Mouse (Mus musculus): ENCODE data around the gene Kcnn4. TPM values are rescaled to one million over a fixed set of nuclear protein-coding genes. Genes with fewer than 3 reads are reported as not detected.

The Kcnn4 gene
- polyA plus RNA-seq, 1 experiment = 50.6 TPM

DNA sequence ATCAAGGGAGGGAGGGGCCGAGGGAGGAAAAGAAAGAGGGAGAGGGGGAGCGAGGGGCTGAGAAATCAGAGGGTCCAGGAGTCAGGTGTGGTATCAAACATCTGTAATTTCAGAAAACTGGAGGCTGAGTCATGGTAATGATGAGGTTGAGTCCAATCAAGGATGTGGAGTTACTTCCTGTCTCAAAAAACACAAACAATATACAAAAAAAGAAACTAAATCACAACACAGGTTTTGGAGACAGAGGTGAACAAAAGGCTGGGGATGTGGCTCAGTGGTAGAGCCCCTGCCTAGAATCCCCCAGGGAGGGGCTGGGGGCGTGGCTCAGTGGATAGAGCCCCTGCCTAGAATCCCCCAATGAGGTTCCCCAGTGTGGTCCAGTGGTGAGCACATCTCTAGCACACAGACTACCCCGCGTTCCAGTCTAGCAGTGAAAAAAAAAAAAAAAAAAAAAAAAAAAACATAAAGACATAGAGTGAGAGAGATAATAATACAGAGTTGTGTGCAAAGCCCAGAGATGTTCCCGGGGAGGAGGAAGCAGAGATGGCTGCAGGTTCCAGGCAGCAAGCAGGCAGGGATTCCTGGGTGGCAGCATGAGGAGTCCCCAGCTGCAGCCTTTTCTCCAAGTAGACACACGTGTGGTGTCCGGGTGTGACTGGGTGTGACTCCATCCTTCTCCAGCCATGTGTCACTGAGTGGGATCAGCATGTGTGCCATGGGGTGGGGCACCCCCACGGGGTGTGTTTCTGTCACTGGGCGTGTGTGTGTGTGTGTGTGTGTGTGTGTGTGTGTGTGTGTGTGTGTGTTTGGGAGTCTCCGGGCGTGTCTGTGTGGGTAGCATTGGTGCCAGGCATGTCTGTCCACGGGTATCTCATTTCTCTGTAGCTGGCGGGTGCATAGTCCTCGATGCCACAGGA lies 3.1 kb upstream of the Kcnn4 start:
- no peak for DNase-seq (ENCODE audit: low spot score)

DNA sequence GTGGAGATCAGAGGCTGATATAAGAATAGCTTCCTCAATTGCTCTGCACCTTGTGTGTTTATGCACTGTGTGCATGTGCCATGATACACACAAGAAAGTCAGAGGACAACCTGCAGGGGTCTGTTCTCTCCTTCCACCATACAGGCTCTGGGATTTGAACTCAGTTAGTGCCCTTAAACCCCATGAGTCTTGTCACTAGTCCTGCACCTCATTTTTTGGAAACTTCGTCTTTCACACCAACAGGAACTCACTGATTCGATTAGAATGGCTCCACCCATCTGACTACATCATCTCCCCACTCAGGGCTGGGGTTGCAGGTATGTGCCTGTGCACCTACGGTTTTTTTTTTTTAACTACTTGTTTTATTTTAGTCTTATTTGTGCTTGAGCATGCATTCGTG lies 1.8 kb upstream of the Kcnn4 start:
- DNase-seq (ENCODE audit: low spot score) = no peak

DNA sequence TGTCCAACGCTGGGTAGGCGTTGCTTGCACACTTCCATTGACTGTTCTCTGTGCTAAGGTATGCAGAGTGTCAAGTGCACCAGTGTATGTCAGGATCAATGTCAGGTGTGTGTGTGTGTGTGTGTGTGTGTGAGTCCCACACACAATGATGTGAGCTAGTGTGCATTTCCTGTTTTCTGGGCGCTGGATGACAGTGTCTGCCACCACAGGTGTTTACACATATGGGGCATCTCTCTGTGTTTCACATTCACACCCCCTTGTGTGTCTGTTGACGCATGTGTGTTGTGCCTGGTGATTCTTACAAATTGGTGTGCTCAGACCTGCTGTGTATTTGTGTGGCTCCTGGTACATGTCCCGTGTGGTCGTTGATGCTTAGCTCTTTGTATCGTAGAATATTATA lies 1.1 kb upstream of the Kcnn4 start:
- no peak for DNase-seq (ENCODE audit: low spot score)

DNA sequence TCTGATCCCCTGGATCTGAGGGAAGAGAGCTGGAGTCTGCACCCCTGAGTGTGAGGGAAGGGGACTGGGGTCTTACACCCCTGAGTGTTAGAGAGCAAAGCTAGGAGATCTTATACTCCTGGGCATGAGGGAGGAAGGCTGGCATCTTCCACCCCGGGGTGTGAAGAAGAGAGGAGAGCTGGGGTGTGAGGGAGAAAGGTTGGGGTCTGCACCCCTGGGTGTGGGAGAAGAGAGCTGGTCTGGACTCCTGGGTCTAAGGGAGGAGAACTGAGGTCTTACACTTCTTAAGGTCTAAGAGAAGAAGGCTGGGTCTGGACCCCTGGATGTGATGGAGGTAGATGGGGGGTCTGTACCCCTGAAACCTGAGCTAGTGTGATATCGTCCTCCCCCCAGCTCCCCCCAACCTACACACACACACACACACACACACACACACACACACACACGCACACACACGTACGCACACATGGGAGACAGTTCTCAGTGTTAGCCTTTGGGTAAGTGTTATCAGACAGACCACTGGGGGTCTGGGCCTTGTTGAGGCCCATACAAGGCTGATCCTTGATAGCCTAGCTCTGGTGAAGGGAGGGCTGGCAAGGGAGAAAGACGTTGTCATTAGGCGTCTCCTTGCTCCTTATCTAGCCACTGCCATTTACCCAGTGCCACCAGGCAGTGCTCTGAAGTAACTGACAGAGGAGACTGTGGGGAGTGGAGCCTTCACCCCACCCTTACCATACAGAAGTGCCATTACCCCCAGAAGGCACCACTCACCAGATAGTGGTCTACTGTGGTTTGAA lies 1.1 kb downstream of the Kcnn4 start:
- DNase-seq (ENCODE audit: low spot score) = no peak

DNA sequence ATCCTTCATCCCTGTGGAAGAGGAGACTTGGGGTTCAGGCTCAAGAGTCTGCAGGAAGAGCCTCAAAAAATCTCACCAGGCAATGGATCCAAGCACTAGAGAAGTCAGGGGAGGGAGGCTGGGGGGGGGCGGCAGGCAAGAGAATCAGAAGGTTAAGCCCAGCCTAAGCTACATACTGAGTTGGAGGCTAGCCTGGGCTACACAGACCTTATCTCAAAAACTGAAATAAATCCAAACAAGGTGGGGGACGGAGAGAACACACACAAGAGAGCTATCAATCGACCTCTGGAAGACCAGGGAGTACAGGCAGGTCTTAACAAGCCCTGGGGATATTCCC lies 1.7 kb downstream of the Kcnn4 start:
- DNase-seq (ENCODE audit: low spot score) = no peak

DNA sequence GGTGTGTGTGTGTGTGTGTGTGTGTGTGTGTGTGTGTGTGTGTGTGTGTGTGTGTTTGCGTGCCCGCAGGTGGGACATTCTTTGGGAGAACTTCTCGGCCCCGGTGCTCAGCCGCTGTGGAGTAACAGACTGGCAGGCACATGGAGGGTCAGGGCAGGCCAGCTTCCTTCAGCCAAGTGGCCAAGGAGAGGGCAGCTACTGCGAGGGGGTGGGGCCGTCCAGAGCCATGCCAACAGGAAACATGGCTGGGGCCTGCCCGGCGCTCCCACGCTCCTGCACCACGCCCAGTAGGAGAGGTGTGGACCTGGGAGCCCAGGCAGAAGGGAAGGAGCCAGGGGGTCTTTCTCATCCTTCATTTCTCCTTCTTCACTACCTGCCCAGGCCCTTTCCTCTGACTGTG lies 2.2 kb downstream of the Kcnn4 start:
- DNase-seq (ENCODE audit: low spot score) = no peak

DNA sequence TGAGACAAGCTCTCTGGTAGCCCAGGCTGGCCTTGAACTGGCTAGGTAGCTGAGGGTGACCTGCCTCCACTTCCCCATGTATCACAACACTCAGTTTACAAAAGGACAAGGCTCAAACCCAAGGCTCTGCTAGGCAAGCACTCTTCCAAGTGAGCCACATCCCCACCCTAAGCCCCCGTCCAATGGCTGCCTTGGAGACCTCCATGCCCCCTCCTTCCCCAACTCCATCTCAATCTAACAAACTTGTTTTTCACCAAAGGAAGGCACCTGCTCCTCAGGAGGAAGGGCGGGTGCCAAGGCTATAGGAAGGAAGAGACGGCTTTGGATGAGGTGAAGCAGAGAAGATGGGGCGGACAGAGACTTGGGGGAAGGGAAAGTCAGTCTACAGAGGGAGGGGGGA lies 2.7 kb downstream of the Kcnn4 start:
- DNase-seq (ENCODE audit: low spot score) = peak; percentile 20

DNA sequence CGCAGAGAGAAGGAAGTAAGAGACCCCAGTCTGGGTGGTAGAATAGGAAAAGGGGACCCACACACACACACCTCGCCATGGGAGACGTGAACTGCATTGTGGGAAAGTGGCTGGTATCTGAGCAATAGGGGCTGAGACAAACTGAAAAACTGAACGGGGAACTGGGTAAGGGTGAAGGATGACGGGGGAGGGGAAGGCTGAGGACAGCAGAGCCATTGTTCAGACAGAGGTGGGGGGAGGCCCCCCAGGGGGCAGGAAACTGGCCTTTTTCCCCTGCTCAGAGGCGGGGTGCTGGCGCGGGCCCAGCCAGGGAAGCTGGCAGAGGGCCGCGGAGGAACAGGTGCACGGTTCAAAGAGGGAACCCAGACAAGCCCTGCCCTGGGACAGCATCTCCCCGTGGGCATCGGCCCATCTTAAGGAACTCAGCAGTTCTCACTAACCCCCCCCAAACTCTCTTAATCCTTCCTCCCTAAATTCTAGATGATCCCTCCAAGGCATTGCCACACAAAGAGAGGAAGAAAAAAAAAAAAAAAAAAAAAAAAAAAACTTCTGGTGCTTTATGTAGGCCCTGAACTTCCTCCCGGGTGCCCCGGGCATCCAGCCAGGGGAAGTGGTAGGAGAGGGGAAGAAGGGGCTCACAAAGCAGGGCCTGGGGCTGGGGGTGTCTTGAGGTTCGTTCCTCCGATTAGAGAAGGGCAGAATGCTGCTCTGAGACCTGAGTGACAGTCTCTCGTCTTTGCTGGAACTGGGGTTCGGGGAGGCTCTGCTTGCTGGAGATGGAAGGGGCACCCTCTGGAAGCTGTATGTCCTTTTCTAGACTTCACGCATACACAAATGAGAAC lies 3.7 kb downstream of the Kcnn4 start:
- DNase-seq (ENCODE audit: low spot score) = peak; percentile 20

DNA sequence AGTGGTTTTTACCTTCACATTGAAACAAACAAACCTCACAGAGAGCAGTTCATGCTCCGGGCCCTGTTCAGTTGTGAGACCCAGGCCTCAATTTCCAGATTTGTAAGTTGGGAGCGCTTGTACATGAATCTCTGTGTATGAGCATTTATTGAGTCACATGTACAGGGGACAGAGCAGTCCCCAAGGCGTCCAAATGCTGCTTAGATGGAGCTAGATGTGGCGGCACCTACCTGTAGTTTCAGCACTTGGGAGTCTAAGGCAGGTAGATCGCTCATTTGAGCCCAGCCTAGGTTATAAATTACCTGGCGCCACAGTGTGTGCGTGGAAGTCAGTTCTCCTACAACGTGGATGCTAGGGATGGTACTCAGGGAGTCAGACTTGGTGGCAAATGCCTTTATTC lies 6.4 kb downstream of the Kcnn4 start:
- no peak for DNase-seq (ENCODE audit: low spot score)

DNA sequence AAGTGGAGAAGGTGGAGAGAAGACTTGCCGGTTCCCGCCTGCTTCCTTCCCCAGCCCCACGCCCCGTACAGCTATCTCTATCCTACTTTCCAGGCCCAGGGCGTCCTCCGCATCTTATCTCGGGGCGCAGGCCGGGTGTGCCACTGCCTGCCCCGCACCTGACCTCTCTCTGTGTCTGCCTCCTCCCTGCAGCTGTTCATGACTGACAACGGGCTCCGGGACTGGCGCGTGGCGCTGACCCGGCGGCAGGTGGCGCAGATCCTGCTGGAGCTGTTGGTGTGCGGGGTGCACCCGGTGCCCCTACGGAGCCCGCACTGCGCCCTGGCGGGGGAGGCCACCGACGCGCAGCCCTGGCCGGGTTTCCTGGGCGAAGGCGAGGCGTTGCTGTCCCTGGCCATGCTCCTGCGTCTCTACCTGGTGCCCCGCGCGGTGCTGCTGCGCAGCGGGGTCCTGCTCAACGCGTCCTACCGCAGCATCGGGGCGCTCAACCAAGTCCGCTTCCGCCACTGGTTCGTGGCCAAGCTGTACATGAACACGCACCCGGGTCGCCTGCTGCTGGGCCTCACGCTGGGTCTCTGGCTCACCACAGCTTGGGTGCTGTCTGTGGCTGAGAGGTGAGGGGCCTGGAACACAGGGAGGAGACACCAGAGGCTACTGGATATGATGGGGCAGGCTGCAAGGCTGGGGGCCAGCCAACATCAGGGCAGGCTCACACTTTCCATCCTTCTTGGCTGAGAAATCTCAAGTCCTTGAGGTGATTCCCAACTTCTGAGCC lies 7.2 kb downstream of the Kcnn4 start:
- peak; percentile 67 for DNase-seq (ENCODE audit: low spot score)

DNA sequence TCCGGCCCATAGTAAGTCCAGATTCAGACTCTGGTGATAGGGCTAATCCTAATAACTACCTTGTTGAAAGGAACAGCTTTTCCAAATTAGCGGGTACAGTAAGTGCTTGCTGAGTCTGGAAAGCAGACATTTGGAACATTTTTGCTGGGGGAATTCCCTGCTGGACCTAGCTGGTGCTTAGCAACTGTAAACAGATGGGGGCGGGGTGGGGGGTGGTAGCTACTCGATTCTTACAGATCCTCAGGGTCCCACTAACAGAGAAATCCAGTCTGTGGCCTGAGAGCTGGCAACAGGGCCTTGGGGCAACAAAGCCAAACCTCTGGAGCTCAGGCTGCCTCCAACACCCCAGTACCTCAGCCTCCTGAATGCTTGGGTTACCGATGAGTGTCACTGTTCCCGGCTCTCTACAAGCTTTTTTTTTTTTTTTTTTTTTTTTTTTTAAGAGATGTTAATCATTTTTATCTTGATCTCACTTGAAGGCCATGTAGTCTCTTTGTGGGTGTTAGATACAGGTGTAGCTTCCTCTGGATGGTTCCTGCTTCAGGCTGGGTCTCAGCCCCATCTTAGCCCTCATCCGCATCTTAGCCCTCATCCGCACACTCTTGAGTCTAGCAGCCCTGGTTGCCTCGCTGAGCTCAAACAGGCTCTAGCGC lies 8.1 kb downstream of the Kcnn4 start:
- no peak for DNase-seq (ENCODE audit: low spot score)

DNA sequence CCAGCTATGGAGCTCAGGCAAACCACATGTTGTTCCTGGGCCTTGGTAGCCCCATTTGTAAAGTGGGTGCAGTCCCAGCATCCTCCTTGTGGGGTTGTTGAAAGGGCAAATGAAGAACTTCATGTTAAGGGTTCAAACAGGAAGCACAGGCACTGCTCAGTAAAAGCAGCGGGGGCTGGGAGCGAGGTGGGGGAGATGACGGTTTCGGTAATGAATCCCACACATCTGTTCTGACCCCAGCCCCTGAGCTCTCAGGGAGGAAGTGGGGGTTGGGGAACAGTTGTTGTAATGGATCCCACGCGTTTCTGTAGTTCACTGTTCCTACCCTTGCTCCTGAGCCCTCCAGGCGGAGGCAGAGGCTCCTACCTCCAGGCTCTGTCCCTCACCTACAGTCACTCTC lies 9.9 kb downstream of the Kcnn4 start:
- no peak for DNase-seq (ENCODE audit: low spot score)

DNA sequence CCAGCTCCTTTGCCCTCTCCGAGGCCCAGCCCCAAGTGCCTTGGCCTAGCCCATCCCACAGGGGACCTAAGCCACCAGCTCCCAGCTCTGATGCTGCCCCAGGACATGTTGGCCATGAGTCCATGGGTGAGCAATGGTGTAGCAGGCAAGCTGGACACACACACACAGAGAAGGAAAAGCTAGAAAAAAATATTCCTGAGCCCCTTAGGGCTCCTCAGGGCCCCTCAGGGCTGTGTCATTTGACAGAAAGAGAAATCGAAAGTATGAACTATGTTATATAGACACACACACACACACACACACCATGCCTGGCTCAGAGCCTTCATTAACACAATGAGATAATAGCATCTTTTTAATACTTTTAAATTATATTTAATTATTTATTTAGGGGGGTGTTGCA lies 10.3 kb downstream of the Kcnn4 start:
- no peak for DNase-seq (ENCODE audit: low spot score)

DNA sequence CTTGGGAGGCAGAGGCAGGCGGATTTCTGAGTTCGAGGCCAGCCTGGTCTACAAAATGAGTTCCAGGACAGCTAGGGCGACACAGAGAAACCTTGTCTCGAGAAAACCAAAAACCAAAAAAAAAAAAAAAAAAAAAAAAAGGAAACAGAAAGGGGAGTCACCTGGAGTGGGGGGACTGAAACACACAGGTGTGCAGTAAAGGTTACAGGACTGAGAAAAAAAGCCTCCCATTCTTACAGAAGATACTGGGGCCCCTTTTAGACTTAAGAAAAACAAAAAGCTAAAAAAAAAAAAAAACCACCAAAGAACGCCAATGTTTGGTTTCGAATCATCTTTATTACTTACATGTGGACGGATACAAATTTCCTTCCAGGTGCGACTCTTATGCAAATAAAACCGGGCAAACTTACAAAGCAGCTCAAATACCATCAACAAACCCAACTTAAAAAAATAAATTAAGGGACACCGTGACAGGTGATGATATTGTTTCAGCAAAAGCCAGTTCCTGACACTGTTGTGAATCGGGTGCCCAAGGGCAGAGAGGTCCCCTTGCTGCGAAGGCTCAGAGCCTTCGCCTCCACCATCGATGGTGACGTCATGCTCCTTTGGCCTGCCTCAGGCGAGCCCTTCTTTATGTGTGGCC lies 12.8 kb downstream of the Kcnn4 start:
- no peak for DNase-seq (ENCODE audit: low spot score)

DNA sequence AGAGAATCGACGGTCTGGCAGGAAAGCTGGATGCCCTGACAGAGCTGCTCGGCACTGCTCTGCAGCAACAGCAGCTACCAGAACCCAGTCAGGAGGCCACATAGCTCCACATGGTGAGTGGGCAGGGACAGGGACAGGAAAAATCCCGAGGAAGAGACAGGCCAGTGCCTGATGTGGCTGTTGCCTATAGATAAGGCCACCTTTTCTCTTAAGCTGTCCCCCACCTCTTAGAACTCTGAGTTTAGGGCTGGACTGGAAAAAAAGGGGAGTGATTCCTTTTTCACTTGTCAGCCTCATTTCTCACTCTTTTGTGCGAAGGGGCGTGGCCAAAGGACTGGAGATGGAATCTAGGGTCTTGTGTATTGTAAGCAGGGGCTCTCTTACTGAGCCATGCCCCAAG lies 14.0 kb downstream of the Kcnn4 start:
- DNase-seq (ENCODE audit: low spot score) = no peak

DNA sequence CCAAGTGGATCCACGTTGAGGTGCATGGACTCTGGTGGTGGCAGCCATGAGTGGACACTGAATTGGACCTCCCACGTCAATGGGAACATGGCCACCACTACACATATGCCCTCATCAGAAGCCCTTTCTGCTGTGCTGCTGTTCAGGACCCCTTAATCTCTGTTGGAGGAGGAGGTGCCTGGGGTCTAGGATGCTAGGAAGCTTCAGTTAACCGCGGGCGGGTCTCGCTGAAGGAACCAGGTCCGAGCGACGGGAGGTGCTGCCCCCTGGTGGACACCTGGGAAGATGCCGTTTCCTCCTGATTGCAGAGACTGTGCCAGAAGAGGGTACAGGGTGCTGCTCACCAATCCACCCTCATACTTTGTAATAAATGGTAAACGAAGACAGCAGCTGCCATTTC lies 14.8 kb downstream of the Kcnn4 start:
- no peak for DNase-seq (ENCODE audit: low spot score)

DNA sequence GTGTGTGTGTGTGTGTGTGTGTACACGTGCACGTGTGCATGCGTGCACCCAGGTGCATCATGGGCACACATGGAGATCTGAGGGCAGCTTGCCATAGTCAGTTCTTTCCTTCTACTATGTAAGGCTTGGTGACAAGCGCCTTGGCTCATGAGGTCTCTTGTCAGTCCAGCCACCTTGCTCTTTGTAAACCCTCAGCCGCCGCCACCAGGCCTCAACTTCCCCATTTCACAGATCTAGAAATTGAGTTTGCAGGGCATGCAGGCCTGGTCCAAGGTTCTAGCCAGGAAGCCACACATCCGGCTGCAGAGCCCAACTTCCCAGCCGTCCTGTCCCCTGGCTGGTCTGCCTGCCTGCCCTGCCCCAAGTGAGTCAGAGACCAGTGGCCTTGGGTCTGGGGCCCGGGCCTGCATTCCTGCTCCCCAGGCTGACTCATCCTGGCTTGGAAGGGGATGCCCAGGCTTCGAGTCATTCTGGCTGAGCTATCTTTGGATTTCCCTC lies 17.0 kb downstream of the Kcnn4 start:
- DNase-seq (ENCODE audit: low spot score) = no peak

DNA sequence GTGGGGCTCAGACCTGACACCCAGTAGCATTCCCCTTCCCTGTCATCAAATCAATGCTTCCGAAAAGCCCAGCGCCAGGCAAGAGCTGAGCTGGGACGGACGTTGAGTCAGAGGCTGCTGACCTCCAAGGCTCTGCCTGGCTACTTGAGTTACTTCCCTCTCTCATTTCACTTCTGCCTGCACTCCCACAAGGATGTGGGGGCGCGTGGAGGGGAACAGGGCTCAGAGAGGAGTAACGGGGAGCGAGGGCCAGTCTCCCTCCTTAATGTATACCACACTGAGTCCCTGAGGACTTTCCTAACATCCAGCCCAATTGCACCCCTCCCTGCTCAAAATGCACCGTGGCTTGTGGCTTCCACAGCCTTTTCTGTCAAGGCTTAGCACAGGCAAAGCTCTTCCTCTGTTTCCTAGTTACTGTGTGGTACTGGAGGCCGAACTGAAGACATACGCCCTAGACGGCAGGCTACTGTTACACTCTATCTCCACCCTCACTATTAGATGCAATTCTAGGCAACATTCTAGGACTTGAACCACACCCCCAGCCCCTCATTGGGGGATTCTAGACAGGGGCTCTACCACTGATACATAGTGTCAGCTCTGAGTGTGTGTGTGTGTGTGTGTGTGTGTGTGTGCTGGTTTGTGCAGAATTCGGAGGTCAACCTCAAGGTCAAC lies 19.6 kb downstream of the Kcnn4 start:
- DNase-seq (ENCODE audit: low spot score) = no peak

DNA sequence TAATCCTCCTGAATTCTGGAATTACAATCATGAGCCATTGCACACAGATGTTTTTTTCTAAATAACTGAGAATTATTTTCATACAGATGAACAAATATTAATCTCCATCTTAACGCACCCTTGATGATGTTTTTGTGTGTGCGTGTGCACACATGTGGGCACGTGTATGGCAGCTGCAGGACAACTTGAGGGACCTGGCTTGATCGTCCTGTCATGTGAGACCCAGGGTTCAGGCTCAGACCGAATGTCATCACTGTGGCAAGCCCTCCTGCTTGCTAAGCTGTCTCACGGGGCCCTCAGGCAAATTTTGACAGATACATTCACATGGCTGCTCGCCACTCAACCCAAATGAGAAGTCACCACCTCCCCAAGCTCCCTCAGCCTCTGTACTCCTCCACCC lies 20.4 kb downstream of the Kcnn4 start:
- no peak for DNase-seq (ENCODE audit: low spot score)

DNA sequence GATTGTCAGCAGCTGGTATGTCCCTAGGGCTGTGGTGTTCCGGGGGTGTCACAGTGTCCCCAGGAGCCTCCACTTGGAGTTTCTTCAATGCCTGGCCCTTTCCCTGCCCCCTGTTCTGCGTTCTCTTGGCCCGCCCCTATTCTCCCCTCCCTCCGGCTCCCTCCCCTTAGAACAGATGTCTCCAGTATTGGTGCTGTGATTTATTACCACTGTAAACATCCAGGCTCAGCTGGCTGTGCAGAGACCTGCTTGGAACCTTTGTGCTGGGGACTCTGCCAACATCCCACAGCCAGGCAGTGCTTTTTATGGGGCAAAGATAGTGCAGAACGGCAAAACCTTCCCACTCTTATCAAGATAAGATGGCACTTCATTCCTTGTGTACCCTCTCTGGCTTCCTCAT lies 21.0 kb downstream of the Kcnn4 start:
- DNase-seq (ENCODE audit: low spot score) = no peak

Data from urinary bladder, adult 2 months (tissue).